Mouse (Mus musculus): ENCODE measurements around the gene Rab3gap1. TPM values are rescaled to one million over a fixed set of nuclear protein-coding genes. Genes with fewer than 3 reads are reported as not detected.

Rab3gap1 gene
- polyA plus RNA-seq (2015; fragmentation: Illumina TruSeq; extraction: RNeasy Lipid Tissue Mini Kit (QIAGEN cat#74804); ENCODE audit: low read depth, low replicate concordance), result 58.1 TPM

GRCm38 (mm10) chr1:127868300-127869261, at the start of gene Rab3gap1:
Gene Rab3gap1 (plus strand): TSS chr1:127868773.

GRCm38 (mm10) chr1:127854486-127855222, 13.9 kb upstream of the Rab3gap1 start, which contains the start of gene Map3k19:
Gene Map3k19 (minus strand): TSS chr1:127855031.

Other genes with a start within 250 kb of the Rab3gap1 start
- 39.3 TPM for gene Tmem163, start 189.2 kb upstream of the Rab3gap1 start, polyA plus RNA-seq (2015; fragmentation: Illumina TruSeq; extraction: RNeasy Lipid Tissue Mini Kit (QIAGEN cat#74804); ENCODE audit: low read depth, low replicate concordance)
- not detected for gene Acmsd, start 139.4 kb upstream of the Rab3gap1 start, polyA plus RNA-seq (2015; fragmentation: Illumina TruSeq; extraction: RNeasy Lipid Tissue Mini Kit (QIAGEN cat#74804); ENCODE audit: low read depth, low replicate concordance)
- 47.6 TPM for gene Ccnt2, start 94.6 kb upstream of the Rab3gap1 start, polyA plus RNA-seq (2015; fragmentation: Illumina TruSeq; extraction: RNeasy Lipid Tissue Mini Kit (QIAGEN cat#74804); ENCODE audit: low read depth, low replicate concordance)
- gene Map3k19, start 13.7 kb upstream of the Rab3gap1 start, polyA plus RNA-seq (2015; fragmentation: Illumina TruSeq; extraction: RNeasy Lipid Tissue Mini Kit (QIAGEN cat#74804); ENCODE audit: low read depth, low replicate concordance), result 2.9 TPM
- gene Zranb3, start 234.3 kb downstream of the Rab3gap1 start, polyA plus RNA-seq (2015; fragmentation: Illumina TruSeq; extraction: RNeasy Lipid Tissue Mini Kit (QIAGEN cat#74804); ENCODE audit: low read depth, low replicate concordance), result 4.2 TPM
- 249 TPM for gene R3hdm1, start 234.5 kb downstream of the Rab3gap1 start, polyA plus RNA-seq (2015; fragmentation: Illumina TruSeq; extraction: RNeasy Lipid Tissue Mini Kit (QIAGEN cat#74804); ENCODE audit: low read depth, low replicate concordance)